Mouse (Mus musculus) embryonic facial prominence, embryonic 14.5 days (tissue): Measurements from ENCODE around the gene A130010J15Rik. TPM values are rescaled to one million over a fixed set of nuclear protein-coding genes. Genes with fewer than 3 reads are reported as not detected.
A peak's percentile ranks its signal among the peaks of the same experiment; 100 is the strongest.

Source experiments
- ATAC-seq: fragments of 200-750 bp; cut with Nextera tagmentation; 2 replicates; pipeline ENCODE4 v1.8.0; 2017; ENCODE audit warnings: low read depth, moderate number of reproducible peaks, moderate TSS enrichment
- DNase-seq: peaks from one replicate; pipeline ENCODE4 v3.0.0-alpha.2; 2015; ENCODE audit warnings: low spot score
- H3K27ac ChIP-seq: fragments of 300-500 bp; sonication (generic); replicated peaks from 2 replicates; pipeline ENCODE4 v1.5.1; 2014; ENCODE audit warnings: low read depth, mild to moderate bottlenecking, low read length, moderate library complexity
- H3K27me3 ChIP-seq: fragments of 300-500 bp; sonication (generic); replicated peaks from 2 replicates; pipeline ENCODE4 v1.6.1; 2014; ENCODE audit warnings: low read length; ENCODE audit not compliant: control insufficient read depth, insufficient read depth
- H3K36me3 ChIP-seq: fragments of 300-500 bp; sonication (generic); 2 replicates; pipeline ENCODE4 v1.6.1; 2014; ENCODE audit warnings: low read length, mixed read lengths; ENCODE audit not compliant: control insufficient read depth, insufficient read depth
- H3K4me1 ChIP-seq: fragments of 300-500 bp; sonication (generic); 2 replicates; pipeline ENCODE4 v1.6.1; 2014; ENCODE audit warnings: antibody characterized with exemption, low read length; ENCODE audit not compliant: control insufficient read depth, insufficient read depth
- H3K4me2 ChIP-seq: fragments of 300-500 bp; sonication (generic); 2 replicates; pipeline ENCODE4 v1.6.1; 2014; ENCODE audit warnings: low read depth, mild to moderate bottlenecking, low read length, moderate library complexity, mixed read lengths
- H3K4me3 ChIP-seq: fragments of 300-500 bp; sonication (generic); 2 replicates; pipeline ENCODE4 v1.5.1; 2014; ENCODE audit warnings: low read depth, mild to moderate bottlenecking, low read length
- H3K9ac ChIP-seq: fragments of 300-500 bp; sonication (generic); 2 replicates; pipeline ENCODE4 v1.6.1; 2014; ENCODE audit warnings: low read depth, mild to moderate bottlenecking, low read length, moderate library complexity, mixed read lengths
- H3K9me3 ChIP-seq: fragments of 300-500 bp; sonication (generic); 2 replicates; pipeline ENCODE4 v1.6.1; 2016; ENCODE audit warnings: low read length; ENCODE audit not compliant: control insufficient read depth
- WGBS: fragments of 180-500 bp; shearing (Covaris S2); extraction: QIAGEN DNeasy Blood & Tissue Kit; methylation state at CpG from one replicate; pipeline ENCODE4 v1.1.7; 2014; 5-methylcytosine and 5-hydroxymethylcytosine counted together
- polyA plus RNA-seq: library from polyadenylated mRNA; unstranded; fragments of >200 nt; fragmentation: Nextera tagmentation; extraction: Ambion mirVana; gene quantifications from 2 replicates; pipeline ENCODE4 v1.2.1, GENCODE M21; 2014

The A130010J15Rik gene
- polyA plus RNA-seq, 1 experiment from 2014 or later, result 12.3 TPM

DNA sequence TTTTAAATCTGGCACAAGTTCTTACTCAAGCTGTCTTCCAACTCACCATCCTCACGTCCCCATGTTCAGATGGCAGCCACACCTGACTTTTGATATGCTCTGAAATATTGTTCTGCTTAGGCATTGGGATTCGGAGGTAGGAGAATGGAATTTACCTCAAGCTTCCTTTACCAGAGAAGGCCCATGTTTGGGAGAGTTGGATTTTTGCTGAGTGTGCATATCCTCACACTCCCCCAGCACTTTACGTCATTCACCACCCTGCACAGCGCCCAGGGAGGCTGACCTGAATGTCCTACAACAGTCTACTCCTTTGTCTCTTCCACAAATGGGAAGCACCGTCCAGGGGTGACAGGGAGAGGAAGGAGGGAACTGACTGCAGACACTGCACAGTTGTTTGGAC, 52.6 kb downstream of the A130010J15Rik start:
- Histone ChIP-seq H3K36me3 (no peaks in the 10 kb centered on the region), H3K4me1 (no peaks in the 10 kb centered on the region), H3K27ac (no peak overlapping the region), H3K9ac (no peak overlapping the region), H3K4me3 (no peak overlapping the region), H3K9me3 (0 out of 2 replicates have a peak, but pooled peaks cover 3% of the 10 kb centered on the region), H3K27me3 (no peaks in the 10 kb centered on the region), H3K4me2 (no peak overlapping the region)
- WGBS, result 67% methylated on average over 5 of the region's 5 CpGs
- ATAC-seq (no peak), DNase-seq (no peak)

DNA sequence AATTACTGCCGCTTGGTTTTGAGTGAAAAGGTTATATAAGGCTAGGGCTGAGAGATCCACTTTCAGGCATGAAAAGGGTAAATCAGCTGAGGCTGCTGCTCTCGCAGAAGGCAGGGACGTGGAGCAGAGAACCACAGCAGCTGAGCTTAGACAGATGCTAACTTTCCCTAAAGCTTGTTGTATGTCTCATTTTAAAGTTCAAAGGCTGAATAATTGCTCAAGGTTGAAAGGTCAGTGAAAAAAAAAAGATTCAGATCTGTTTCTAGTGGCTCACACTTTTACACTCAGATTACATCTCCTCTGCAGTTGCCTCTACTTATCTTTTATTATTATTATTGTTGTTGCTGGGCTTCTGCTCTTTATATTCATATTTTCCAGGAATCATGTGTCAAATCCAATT, 57.7 kb downstream of the A130010J15Rik start:
- DNase-seq, result no peak
- Histone ChIP-seq H3K27me3 (no peaks in the 10 kb centered on the region), H3K9ac (no peak overlapping the region), H3K9me3 (no peaks in the 10 kb centered on the region), H3K36me3 (no peaks in the 10 kb centered on the region), H3K27ac (no peak overlapping the region), H3K4me3 (no peak overlapping the region), H3K4me1 (peaks cover 11% of the 10 kb centered on the region), H3K4me2 (no peak overlapping the region)
- 21% methylated on average over 3 of the region's 3 CpGs for WGBS
- ATAC-seq, result no peak

DNA sequence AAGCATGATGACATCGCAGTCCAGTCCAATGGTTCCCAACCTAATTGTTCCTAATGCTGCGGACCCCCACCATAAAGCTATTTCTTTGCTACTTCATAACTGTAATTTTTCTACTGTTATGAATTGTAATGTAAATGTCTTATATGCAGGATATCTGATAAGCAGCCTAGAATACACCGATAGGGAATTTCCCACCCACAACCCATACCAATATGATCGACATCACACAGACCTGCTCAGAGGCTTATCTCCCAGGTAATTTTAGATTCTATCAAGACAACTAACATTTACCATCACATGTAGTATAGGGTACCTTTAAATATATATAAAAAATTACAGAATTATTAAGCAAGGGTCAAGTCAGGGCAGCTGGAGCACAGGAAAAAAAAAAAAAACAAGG, 58.3 kb downstream of the A130010J15Rik start:
- DNase-seq, result no peak
- no peak overlapping the region for H3K27ac ChIP-seq
- WGBS, result 79% methylated on average over 4 of the region's 4 CpGs

DNA sequence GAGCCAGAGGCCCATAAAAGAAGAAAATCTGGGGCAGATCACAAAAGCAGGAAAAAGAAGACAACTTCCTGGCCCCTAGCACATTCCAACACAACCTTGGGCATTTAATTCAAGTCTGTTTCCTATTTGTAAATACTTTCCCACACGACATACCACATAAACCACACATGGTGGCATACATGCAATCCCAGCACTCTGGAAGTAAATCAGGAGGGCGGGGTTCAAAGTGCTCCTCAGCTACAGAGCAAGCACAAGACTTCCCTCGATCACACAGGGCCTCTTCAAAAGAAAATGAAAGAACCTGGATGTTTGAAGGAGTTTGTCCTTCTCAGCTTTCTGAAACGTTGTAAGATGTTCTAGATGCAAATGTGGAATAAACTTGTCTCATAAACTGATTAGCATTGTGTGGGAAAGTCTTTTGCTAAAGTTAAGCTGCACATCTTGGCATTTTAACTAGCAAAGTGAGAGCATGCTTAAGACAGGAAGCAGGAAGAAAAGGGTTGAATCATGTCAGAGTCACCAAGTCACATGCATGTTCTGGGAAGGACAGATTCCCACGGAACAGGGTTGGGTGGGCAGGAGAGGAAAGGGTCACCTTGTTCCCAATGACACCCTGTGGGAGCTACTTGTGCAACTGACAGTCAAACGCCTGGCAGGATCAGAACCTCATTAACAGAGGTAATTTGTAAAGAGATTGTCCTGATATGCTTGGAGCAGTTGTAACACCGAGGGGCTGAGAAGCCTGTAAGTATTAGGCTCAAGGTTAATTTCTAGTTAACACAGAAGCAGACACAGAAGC, 59.1 kb downstream of the A130010J15Rik start:
- Histone ChIP-seq H3K9ac (no peak overlapping the region), H3K4me1 (peaks cover 11% of the 10 kb centered on the region), H3K36me3 (no peaks in the 10 kb centered on the region), H3K4me2 (no peak overlapping the region), H3K4me3 (no peak overlapping the region), H3K27ac (no peak overlapping the region), H3K9me3 (no peaks in the 10 kb centered on the region), H3K27me3 (no peaks in the 10 kb centered on the region)
- ATAC-seq, result no peak
- DNase-seq, result peak; percentile 59
- 33% methylated on average over 7 of the region's 7 CpGs for WGBS

More for the DNA sequence above, 58.3 kb downstream of the A130010J15Rik start:
- H3K4me2 ChIP-seq, result no peak overlapping the region
- H3K27me3 ChIP-seq, result no peaks in the 10 kb centered on the region
- ATAC-seq, result no peak
- H3K4me1 ChIP-seq, result peaks cover 11% of the 10 kb centered on the region
- H3K4me3 ChIP-seq, result no peak overlapping the region
- H3K9me3 ChIP-seq, result no peaks in the 10 kb centered on the region
- H3K9ac ChIP-seq, result no peak overlapping the region
- H3K36me3 ChIP-seq, result no peaks in the 10 kb centered on the region

Other genes starting within 250 kb of the A130010J15Rik start
- gene Syt14, start 132.3 kb upstream of the A130010J15Rik start, polyA plus RNA-seq, result 2.2 and 2.4 TPM in 2 replicates
- 8.6 and 9.6 TPM in 2 replicates for gene Diexf, start 37.8 kb upstream of the A130010J15Rik start, polyA plus RNA-seq
- gene Irf6, start 14.9 kb upstream of the A130010J15Rik start, polyA plus RNA-seq, result 33.9 and 41.6 TPM in 2 replicates
- 34.7 and 39.3 TPM in 2 replicates for gene Traf3ip3, start 33.7 kb downstream of the A130010J15Rik start, polyA plus RNA-seq
- 8.5 and 9.3 TPM in 2 replicates for gene Lamb3, start 39.7 kb downstream of the A130010J15Rik start, polyA plus RNA-seq
- 2.5 and 2.8 TPM in 2 replicates for gene Hsd11b1, start 96.0 kb downstream of the A130010J15Rik start, polyA plus RNA-seq
- gene G0s2, start 105.2 kb downstream of the A130010J15Rik start, polyA plus RNA-seq, result 42.6 and 57.8 TPM in 2 replicates
- gene Camk1g, start 202.3 kb downstream of the A130010J15Rik start, polyA plus RNA-seq, result 11.9 and 13.1 TPM in 2 replicates